Mouse (Mus musculus): ENCODE results near the gene Tmco3.

GRCm38 (mm10) chr8:13305884-13306283 lies 17.9 kb downstream of the Tmco3 start:
- no peak for TF ChIP-seq MYC (IDR thresholded peaks at IDR 0.05; ENCODE audit: low read depth, low read length)
- no peak for TF ChIP-seq MAX (IDR thresholded peaks at IDR 0.05; ENCODE audit: low read length)
- no peak for TF ChIP-seq POLR2AphosphoS2 (IDR thresholded peaks at IDR 0.05; ENCODE audit: low read length)
- TF ChIP-seq BHLHE40 (IDR thresholded peaks at IDR 0.05; ENCODE audit: borderline replicate concordance, low read depth, low read length) = no peak
